Mouse (Mus musculus): Measurements from ENCODE around the gene Smarce1. TPM values are rescaled to one million over a fixed set of nuclear protein-coding genes. Genes with fewer than 3 reads are reported as not detected.
A peak's percentile ranks its signal among the peaks of the same experiment; 100 is the strongest.
"Not testable (repeated sequence)": the region's sequence is repeated elsewhere in the genome, so short reads cannot be mapped to it uniquely, and the experiment has no call there.

The Smarce1 gene
- polyA plus RNA-seq, 1 experiment from 2014 or later: 203 TPM

GRCm38 (mm10) chr11:99255316-99255715 is 24.5 kb upstream of the Smarce1 start:
- DNase-seq (ENCODE audit: low spot score) (no peak), ATAC-seq (replicated peaks; ENCODE audit: low FRiP score) (no peak)
- Histone ChIP-seq H3K4me2 (ENCODE audit: low read depth, low read length, severe bottlenecking) (no peak overlapping the region), H3K9ac (ENCODE audit: low read length) (no peak overlapping the region), H3K9me3 (ENCODE audit: control insufficient read depth, low read length) (no peaks in the 10 kb centered on the region), H3K4me1 (replicated peaks; ENCODE audit: control insufficient read depth, insufficient read depth, low read length) (no peaks in the 10 kb centered on the region), H3K27me3 (ENCODE audit: control insufficient read depth, insufficient read depth, low read length) (no peaks in the 10 kb centered on the region), H3K27ac (ENCODE audit: low read depth, low read length) (no peak overlapping the region), H3K36me3 (ENCODE audit: control insufficient read depth, insufficient read depth, low read length) (no peaks in the 10 kb centered on the region), H3K4me3 (ENCODE audit: low read depth, low read length) (no peak overlapping the region)
- 94% methylated on average over 8 of the region's 8 CpGs for WGBS

- H3K4me2 ChIP-seq (ENCODE audit: low read depth, low read length, severe bottlenecking): no peak overlapping the region
- no peak for DNase-seq (ENCODE audit: low spot score)
- no peaks in the 10 kb centered on the region for H3K4me1 ChIP-seq (replicated peaks; ENCODE audit: control insufficient read depth, insufficient read depth, low read length)
- ATAC-seq (replicated peaks; ENCODE audit: low FRiP score): no peak
- no peak overlapping the region for H3K27ac ChIP-seq (ENCODE audit: low read depth, low read length)
- no peak overlapping the region for H3K4me3 ChIP-seq (ENCODE audit: low read depth, low read length)
- no peaks in the 10 kb centered on the region for H3K36me3 ChIP-seq (ENCODE audit: control insufficient read depth, insufficient read depth, low read length)
- 63% methylated on average over 2 of the region's 2 CpGs for WGBS
- H3K9me3 ChIP-seq (ENCODE audit: control insufficient read depth, low read length): no peaks in the 10 kb centered on the region
- no peaks in the 10 kb centered on the region for H3K27me3 ChIP-seq (ENCODE audit: control insufficient read depth, insufficient read depth, low read length)
- H3K9ac ChIP-seq (ENCODE audit: low read length): no peak overlapping the region
Measured at GRCm38 (mm10) chr11:99253893-99254292, 23.1 kb upstream of the Smarce1 start.

- no peaks in the 10 kb centered on the region for H3K36me3 ChIP-seq (ENCODE audit: control insufficient read depth, insufficient read depth, low read length)
- no peaks in the 10 kb centered on the region for H3K9me3 ChIP-seq (ENCODE audit: control insufficient read depth, low read length)
- DNase-seq (ENCODE audit: low spot score) (no peak), ATAC-seq (replicated peaks; ENCODE audit: low FRiP score) (no peak)
- no peak overlapping the region for H3K4me3 ChIP-seq (ENCODE audit: low read depth, low read length)
- no peak overlapping the region for H3K27ac ChIP-seq (ENCODE audit: low read depth, low read length)
- H3K4me1 ChIP-seq (replicated peaks; ENCODE audit: control insufficient read depth, insufficient read depth, low read length): no peaks in the 10 kb centered on the region
- WGBS: 80% methylated on average over 8 of the region's 8 CpGs
- no peak overlapping the region for H3K9ac ChIP-seq (ENCODE audit: low read length)
- H3K27me3 ChIP-seq (ENCODE audit: control insufficient read depth, insufficient read depth, low read length): no peaks in the 10 kb centered on the region
- H3K4me2 ChIP-seq (ENCODE audit: low read depth, low read length, severe bottlenecking): no peak overlapping the region
Measured at GRCm38 (mm10) chr11:99252671-99253070, 21.9 kb upstream of the Smarce1 start.

GRCm38 (mm10) chr11:99250666-99251065 is 19.8 kb upstream of the Smarce1 start:
- Histone ChIP-seq H3K36me3 (ENCODE audit: control insufficient read depth, insufficient read depth, low read length) (no peaks in the 10 kb centered on the region), H3K9ac (ENCODE audit: low read length) (no peak overlapping the region), H3K27ac (ENCODE audit: low read depth, low read length) (no peak overlapping the region), H3K4me2 (ENCODE audit: low read depth, low read length, severe bottlenecking) (no peak overlapping the region), H3K4me3 (ENCODE audit: low read depth, low read length) (no peak overlapping the region), H3K27me3 (ENCODE audit: control insufficient read depth, insufficient read depth, low read length) (no peaks in the 10 kb centered on the region), H3K4me1 (replicated peaks; ENCODE audit: control insufficient read depth, insufficient read depth, low read length) (no peaks in the 10 kb centered on the region), H3K9me3 (ENCODE audit: control insufficient read depth, low read length) (no peaks in the 10 kb centered on the region)
- no peak for DNase-seq (ENCODE audit: low spot score)
- WGBS: 80% methylated on average over 3 of the region's 3 CpGs
- no peak for ATAC-seq (replicated peaks; ENCODE audit: low FRiP score)

- no peak for ATAC-seq (replicated peaks; ENCODE audit: low FRiP score)
- Histone ChIP-seq H3K4me1 (replicated peaks; ENCODE audit: control insufficient read depth, insufficient read depth, low read length) (no peaks in the 10 kb centered on the region), H3K9ac (ENCODE audit: low read length) (no peak overlapping the region), H3K27ac (ENCODE audit: low read depth, low read length) (no peak overlapping the region), H3K4me2 (ENCODE audit: low read depth, low read length, severe bottlenecking) (no peak overlapping the region), H3K36me3 (ENCODE audit: control insufficient read depth, insufficient read depth, low read length) (no peaks in the 10 kb centered on the region), H3K27me3 (ENCODE audit: control insufficient read depth, insufficient read depth, low read length) (no peaks in the 10 kb centered on the region), H3K4me3 (ENCODE audit: low read depth, low read length) (no peak overlapping the region), H3K9me3 (ENCODE audit: control insufficient read depth, low read length) (no peaks in the 10 kb centered on the region)
- 65% methylated on average over 5 of the region's 5 CpGs for WGBS
- DNase-seq (ENCODE audit: low spot score): no peak
Measured at GRCm38 (mm10) chr11:99250241-99250640, 19.4 kb upstream of the Smarce1 start.

- H3K4me1 ChIP-seq (replicated peaks; ENCODE audit: control insufficient read depth, insufficient read depth, low read length): no peaks in the 10 kb centered on the region
- no peak for ATAC-seq (replicated peaks; ENCODE audit: low FRiP score)
- no peak overlapping the region for H3K4me2 ChIP-seq (ENCODE audit: low read depth, low read length, severe bottlenecking)
- 65% methylated on average over 4 of the region's 4 CpGs for WGBS
- H3K27me3 ChIP-seq (ENCODE audit: control insufficient read depth, insufficient read depth, low read length): no peaks in the 10 kb centered on the region
- DNase-seq (ENCODE audit: low spot score): no peak
- no peak overlapping the region for H3K9ac ChIP-seq (ENCODE audit: low read length)
- H3K4me3 ChIP-seq (ENCODE audit: low read depth, low read length): no peak overlapping the region
- H3K9me3 ChIP-seq (ENCODE audit: control insufficient read depth, low read length): no peaks in the 10 kb centered on the region
- H3K36me3 ChIP-seq (ENCODE audit: control insufficient read depth, insufficient read depth, low read length): no peaks in the 10 kb centered on the region
- no peak overlapping the region for H3K27ac ChIP-seq (ENCODE audit: low read depth, low read length)
Measured at GRCm38 (mm10) chr11:99249115-99249514, 18.3 kb upstream of the Smarce1 start.

- Histone ChIP-seq H3K27me3 (ENCODE audit: control insufficient read depth, insufficient read depth, low read length) (no peaks in the 10 kb centered on the region), H3K9ac (ENCODE audit: low read length) (no peak overlapping the region), H3K27ac (ENCODE audit: low read depth, low read length) (no peak overlapping the region), H3K4me3 (ENCODE audit: low read depth, low read length) (no peak overlapping the region), H3K36me3 (ENCODE audit: control insufficient read depth, insufficient read depth, low read length) (no peaks in the 10 kb centered on the region), H3K4me1 (replicated peaks; ENCODE audit: control insufficient read depth, insufficient read depth, low read length) (peaks cover 4% of the 10 kb centered on the region; the same call in 1 of the 2 replicates), H3K4me2 (ENCODE audit: low read depth, low read length, severe bottlenecking) (no peak overlapping the region), H3K9me3 (ENCODE audit: control insufficient read depth, low read length) (no peaks in the 10 kb centered on the region)
- WGBS: 87% methylated on average over 4 of the region's 4 CpGs
- no peak for DNase-seq (ENCODE audit: low spot score)
- no peak for ATAC-seq (replicated peaks; ENCODE audit: low FRiP score)
Measured at GRCm38 (mm10) chr11:99247916-99248315, 17.1 kb upstream of the Smarce1 start.

GRCm38 (mm10) chr11:99244519-99244918 is 13.7 kb upstream of the Smarce1 start:
- H3K4me2 ChIP-seq (ENCODE audit: low read depth, low read length, severe bottlenecking); DNase-seq (ENCODE audit: low spot score); H3K4me3 ChIP-seq (ENCODE audit: low read depth, low read length); H3K4me1 ChIP-seq (replicated peaks; ENCODE audit: control insufficient read depth, insufficient read depth, low read length); H3K9me3 ChIP-seq (ENCODE audit: control insufficient read depth, low read length); H3K27me3 ChIP-seq (ENCODE audit: control insufficient read depth, insufficient read depth, low read length); H3K27ac ChIP-seq (ENCODE audit: low read depth, low read length); H3K9ac ChIP-seq (ENCODE audit: low read length); ATAC-seq (replicated peaks; ENCODE audit: low FRiP score); H3K36me3 ChIP-seq (ENCODE audit: control insufficient read depth, insufficient read depth, low read length): not testable (repeated sequence)
- WGBS: 49% methylated on average over 3 of the region's 3 CpGs

- Histone ChIP-seq H3K4me1 (replicated peaks; ENCODE audit: control insufficient read depth, insufficient read depth, low read length) (peaks cover 4% of the 10 kb centered on the region; the same call in 1 of the 2 replicates), H3K4me3 (ENCODE audit: low read depth, low read length) (peak within 1 kb of the TSS; percentile 24; the same call in 1 of the 2 replicates), H3K36me3 (ENCODE audit: control insufficient read depth, insufficient read depth, low read length) (no peaks in the 10 kb centered on the region), H3K9me3 (ENCODE audit: control insufficient read depth, low read length) (no peaks in the 10 kb centered on the region), H3K9ac (ENCODE audit: low read length) (peak within 1 kb of the TSS; percentile 45), H3K27ac (ENCODE audit: low read depth, low read length) (no peak within 1 kb of the TSS), H3K27me3 (ENCODE audit: control insufficient read depth, insufficient read depth, low read length) (no peaks in the 10 kb centered on the region), H3K4me2 (ENCODE audit: low read depth, low read length, severe bottlenecking) (peak within 1 kb of the TSS; percentile 51)
- DNase-seq (ENCODE audit: low spot score) (no peak), ATAC-seq (replicated peaks; ENCODE audit: low FRiP score) (no peak)
- 7% methylated on average over 17 of the region's 17 CpGs for WGBS
Measured at GRCm38 (mm10) chr11:99243820-99244374, 13.1 kb upstream of the Smarce1 start, which contains the start of gene Krt222. Gene Krt222 (minus strand): TSS chr11:99244085.

All from forebrain, embryonic 11.5 days (tissue).